21 mouse cellular contexts compared by ENCODE assay signal in genomic region chr1:163302292-163302691, GRCm38 (mm10). TPM values are rescaled to one million over a fixed set of nuclear protein-coding genes. Genes with fewer than 3 reads are reported as not detected.
DNase-seq lines count a peak whose midpoint lies in the region; ATAC-seq lines count a peak whose summit lies in the region.
"Had no signal": no experiment of that assay in that cellular context is flagged by ENCODE, and none has a peak within 500 bp of the region (broad histone marks: within the 10 kb centered on the region; RNA-seq: fewer than 3 reads in every experiment).

No protein-coding gene starts in this region.

- H3K36me3 ChIP-seq in embryonic facial prominence, embryonic 13.5 days: peaks cover 30% of the 10 kb centered on the region
- H3K36me3 ChIP-seq in limb, embryonic 13.5 days: peaks cover 45% of the 10 kb centered on the region
- H3K36me3 ChIP-seq: heart, embryonic 15.5 days; hindbrain, embryonic 10.5 days had no signal

- H3K27me3 ChIP-seq in embryonic facial prominence, embryonic 13.5 days: peaks cover under 1% of the 10 kb centered on the region; the same call in 1 of the 2 replicates
- 0 out of 2 replicates have a peak, but pooled peaks cover 4% of the 10 kb centered on the region for H3K27me3 ChIP-seq in limb, embryonic 13.5 days

- no peaks in the 10 kb centered on the region for H3K9me3 ChIP-seq in embryonic facial prominence, embryonic 13.5 days
- H3K9me3 ChIP-seq in limb, embryonic 13.5 days: no peaks in the 10 kb centered on the region
- H3K9me3 ChIP-seq: heart, embryonic 15.5 days; hindbrain, embryonic 10.5 days had no signal

- no peak for ATAC-seq in embryonic facial prominence, embryonic 13.5 days (ENCODE audit: insufficient number of reproducible peaks, insufficient read depth, low FRiP score, low TSS enrichment, low read depth)
- ATAC-seq in limb, embryonic 13.5 days (ENCODE audit: low FRiP score, low read depth): no peak
- ATAC-seq in monocyte, adult 5-6 weeks (replicated peaks; ENCODE audit: insufficient number of reproducible peaks, low FRiP score, low TSS enrichment, poor library complexity, severe bottlenecking): no peak
- ATAC-seq: forebrain, embryonic 16.5 days; intestine, embryonic 16.5 days had no signal

- H3K27ac ChIP-seq in embryonic facial prominence, embryonic 13.5 days: peak overlapping the region; percentile 69
- peak overlapping the region; percentile 55; the same call in 1 of the 2 replicates for H3K27ac ChIP-seq in limb, embryonic 13.5 days
- H3K27ac ChIP-seq: heart, embryonic 15.5 days; hindbrain, embryonic 10.5 days; hindbrain, embryonic 14.5 days had no signal

- peak; percentile 70 for DNase-seq in heart, adult 11 months
- DNase-seq in heart, postnatal 36 days: no peak
- peak; percentile 83 for DNase-seq in adipocyte (ENCODE audit: low spot score)
- DNase-seq in lung, postnatal 10 days: no peak
- DNase-seq: adrenal gland, postnatal 10 days; cerebellum, adult 11-12 months; cerebellum, adult 9-10 months; cerebellum, postnatal 36 days; gastrocnemius, postnatal 14 days; heart, postnatal 14 days; kidney, adult 2 months had no signal

- intact Hi-C loops in heart, postnatal 36 days (cut with DNase I): no loop called here

- H3K4me2 ChIP-seq in embryonic facial prominence, embryonic 13.5 days: peak overlapping the region; percentile 48
- peak overlapping the region; percentile 42 for H3K4me2 ChIP-seq in limb, embryonic 13.5 days (replicated peaks)
- H3K4me2 ChIP-seq: heart, embryonic 11.5 days; heart, embryonic 15.5 days; hindbrain, embryonic 14.5 days had no signal

- peak overlapping the region; percentile 55 for H3K9ac ChIP-seq in embryonic facial prominence, embryonic 13.5 days
- peak overlapping the region; percentile 35; the same call in 1 of the 2 replicates for H3K9ac ChIP-seq in limb, embryonic 13.5 days
- H3K9ac ChIP-seq: heart, embryonic 15.5 days; hindbrain, embryonic 14.5 days had no signal

- 14% methylated on average over 6 of the region's 6 CpGs for WGBS in embryonic facial prominence, embryonic 13.5 days
- 27% methylated on average over 6 of the region's 6 CpGs for WGBS in limb, embryonic 13.5 days

- peaks cover 72% of the 10 kb centered on the region for H3K4me1 ChIP-seq in embryonic facial prominence, embryonic 13.5 days
- peaks cover 69% of the 10 kb centered on the region for H3K4me1 ChIP-seq in limb, embryonic 13.5 days
- H3K4me1 ChIP-seq: heart, embryonic 15.5 days; hindbrain, embryonic 10.5 days had no signal

- no peak overlapping the region for H3K4me3 ChIP-seq in embryonic facial prominence, embryonic 13.5 days
- H3K4me3 ChIP-seq in limb, embryonic 13.5 days: no peak overlapping the region
- H3K4me3 ChIP-seq: heart, embryonic 15.5 days; hindbrain, embryonic 10.5 days had no signal

RNA-seq across cellular contexts. Expression of gene Prrx1, which starts 11.2 kb away (rescaled TPM):
- 10 to 100 TPM; 33.6 to 34.3 TPM for total RNA-seq in heart, postnatal 36 days (2021)
- 171 and 190 TPM in 2 replicates for polyA plus RNA-seq in embryonic facial prominence, embryonic 13.5 days (2015; fragmentation: Nextera tagmentation; extraction: Ambion mirVana)
- 160 and 179 TPM in 2 replicates for polyA plus RNA-seq in limb, embryonic 13.5 days (2015; fragmentation: Nextera tagmentation; extraction: Ambion mirVana)
- 0.10 TPM in 1 of 3 replicates, not detected in the others for total RNA-seq in monocyte, adult 5-6 weeks (2017)
- total RNA-seq: granulocyte monocyte progenitor cell, adult 5-6 weeks had no signal

Comparison
In these comparisons a context has a peak if more than half of its experiments do, and no peak if none do; other contexts are left out.
1. DNase-seq: peak in heart, adult 11 months (single experiment) and adipocyte (single experiment); none in heart, postnatal 36 days (0 of 2) and lung, postnatal 10 days (single experiment).
2. RNA of gene Prrx1, which starts 11.2 kb away (total RNA-seq): 33.6 to 34.3 TPM in heart, postnatal 36 days; 0.10 TPM in monocyte, adult 5-6 weeks; every median in the first group is over 10 times any median in the second.